Mouse (Mus musculus) spleen, postnatal 14 days (tissue): ENCODE measurements around the gene Mlx.
A peak's percentile ranks its signal among the peaks of the same experiment; 100 is the strongest.

ENCODE experiments used
- DNase-seq, 2 experiments: peaks; one replicate each; pipeline ENCODE4 v3.0.0; 2021 to 2022; ENCODE audit warnings: low spot score in 2 of 2

The Mlx gene

DNA sequence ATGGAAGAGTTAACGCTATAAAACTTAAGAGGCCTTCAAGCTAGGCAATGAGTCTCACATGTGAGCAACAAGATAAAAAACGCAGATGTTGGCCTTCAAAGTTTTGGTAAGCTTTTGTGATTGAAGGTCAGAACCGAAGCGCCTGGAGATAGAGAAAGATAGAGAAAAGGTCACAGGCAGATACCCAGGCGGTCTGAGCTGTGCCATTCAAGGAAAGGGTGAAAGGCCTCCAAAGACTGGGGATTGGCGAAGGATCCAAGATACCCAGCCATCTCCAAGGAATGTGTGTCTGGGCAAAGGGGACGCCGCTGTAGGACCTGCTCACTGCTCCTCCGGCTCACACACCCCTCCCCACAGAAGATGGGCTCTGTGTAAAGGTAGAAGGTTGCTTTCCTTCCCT lies 22.1 kb upstream of the Mlx start:
- DNase-seq: no peak

DNA sequence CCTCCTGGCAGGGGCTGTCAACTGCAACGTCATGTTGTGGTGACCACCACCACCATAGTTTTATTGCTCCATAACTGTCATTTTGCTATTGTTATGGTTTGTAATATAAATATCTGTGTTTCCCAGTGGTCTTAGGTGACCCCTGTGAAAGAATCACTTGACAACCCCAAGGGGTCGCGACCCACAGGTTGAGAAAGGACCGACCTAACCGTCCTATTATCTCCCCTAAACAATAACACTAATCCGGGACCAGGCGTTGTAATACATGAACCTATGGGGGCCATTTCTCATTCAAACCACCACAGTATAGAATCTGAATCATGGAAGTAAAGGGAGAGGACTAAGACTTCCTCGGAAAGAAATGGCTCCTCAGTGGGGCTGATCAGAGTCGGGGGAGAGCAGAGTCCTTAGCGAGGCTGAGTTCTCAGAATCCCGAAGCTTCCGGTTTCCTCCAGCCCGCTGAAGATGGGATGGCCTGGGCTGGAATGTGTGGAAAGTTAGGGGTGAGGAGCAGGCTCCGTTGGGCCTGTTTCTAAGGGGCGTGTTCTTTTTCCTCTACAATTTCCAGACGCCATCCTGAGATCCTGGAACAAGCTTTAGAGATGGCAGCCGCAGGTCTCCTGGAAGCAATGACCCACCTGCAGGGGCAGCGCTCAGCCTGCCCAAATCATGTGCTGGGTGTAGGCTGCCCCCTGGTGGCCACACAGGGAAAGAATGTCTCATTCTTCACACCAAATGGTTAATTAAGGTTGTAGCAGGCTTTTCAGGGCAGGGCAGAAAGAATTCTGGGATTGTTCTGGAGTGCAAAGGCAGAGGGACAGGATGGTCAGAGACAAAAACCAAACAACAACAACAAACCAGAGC lies 20.3 kb upstream of the Mlx start:
- DNase-seq: peak; percentile 72 to 84

- DNase-seq: peak; percentile 86 to 93
Measured at GRCm38 (mm10) chr11:101069391-101070188, 17.5 kb upstream of the Mlx start, which contains the start of gene Naglu. Gene Naglu, plus strand, starts transcription at chr11:101070012.

- DNase-seq: no peak
Measured at GRCm38 (mm10) chr11:101070189-101070527, 16.9 kb upstream of the Mlx start.

DNA sequence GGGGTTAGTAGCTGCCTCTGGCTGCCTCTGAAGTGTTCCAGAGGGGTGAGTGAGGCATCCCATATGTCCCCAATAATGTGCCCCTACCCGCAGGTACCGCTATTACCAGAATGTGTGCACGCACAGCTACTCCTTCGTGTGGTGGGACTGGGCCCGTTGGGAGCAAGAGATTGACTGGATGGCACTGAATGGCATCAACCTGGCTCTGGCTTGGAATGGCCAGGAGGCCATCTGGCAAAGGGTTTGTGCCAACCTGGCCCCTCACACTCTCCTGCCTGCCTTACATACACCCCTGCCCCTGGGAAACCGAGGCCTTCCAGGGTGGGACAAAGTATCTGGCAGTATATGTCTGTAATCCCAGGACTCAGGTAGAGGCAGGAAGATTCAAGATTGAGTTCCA lies 16.1 kb upstream of the Mlx start:
- no peak for DNase-seq

GRCm38 (mm10) chr11:101071810-101072428 lies 15.2 kb upstream of the Mlx start:
- no peak for DNase-seq

- DNase-seq: no peak
Measured at GRCm38 (mm10) chr11:101078121-101078520, 9.0 kb upstream of the Mlx start, which contains the start of gene Hsd17b1. Gene Hsd17b1, plus strand, starts transcription at chr11:101078411.

DNA sequence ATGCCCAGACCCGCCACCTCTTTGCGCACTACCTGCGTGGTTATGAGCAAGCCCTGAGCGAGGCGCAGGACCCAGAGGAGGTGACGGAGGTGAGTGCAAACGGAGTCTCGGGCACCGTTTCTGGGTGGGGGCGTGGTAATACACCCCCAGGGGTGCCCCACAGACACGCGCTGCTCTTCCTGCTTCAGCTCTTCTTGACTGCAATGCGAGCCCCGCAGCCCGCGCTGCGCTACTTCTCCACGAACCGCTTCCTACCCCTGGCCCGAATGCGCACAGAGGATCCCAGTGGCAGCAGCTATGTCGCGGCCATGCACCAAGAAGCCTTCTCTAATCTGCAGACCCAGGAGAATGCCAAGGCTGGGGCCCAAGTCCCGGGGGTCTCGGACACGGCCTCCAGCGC lies 7.3 kb upstream of the Mlx start:
- no peak for DNase-seq

- DNase-seq: no peak
Measured at GRCm38 (mm10) chr11:101080421-101080820, 6.7 kb upstream of the Mlx start.

DNA sequence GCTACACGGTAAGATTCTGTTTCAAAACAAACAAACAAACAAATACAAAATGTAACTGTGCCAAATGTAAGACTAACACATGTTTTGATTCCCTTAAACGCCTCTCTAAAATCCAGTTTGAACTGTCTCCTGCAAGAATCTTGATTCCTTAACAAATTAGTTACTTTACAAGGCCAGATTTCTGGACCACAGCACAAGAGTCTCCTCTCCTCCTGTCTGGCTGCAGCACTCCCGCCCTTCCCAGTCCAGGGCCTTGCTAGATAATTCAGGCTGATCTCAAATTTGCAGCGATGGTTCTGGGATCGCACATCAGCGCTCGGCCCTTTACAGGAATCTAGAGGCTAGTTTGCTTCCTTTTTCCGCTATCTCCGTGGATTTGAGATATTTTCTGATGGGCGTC lies 5.4 kb upstream of the Mlx start:
- DNase-seq: no peak

DNA sequence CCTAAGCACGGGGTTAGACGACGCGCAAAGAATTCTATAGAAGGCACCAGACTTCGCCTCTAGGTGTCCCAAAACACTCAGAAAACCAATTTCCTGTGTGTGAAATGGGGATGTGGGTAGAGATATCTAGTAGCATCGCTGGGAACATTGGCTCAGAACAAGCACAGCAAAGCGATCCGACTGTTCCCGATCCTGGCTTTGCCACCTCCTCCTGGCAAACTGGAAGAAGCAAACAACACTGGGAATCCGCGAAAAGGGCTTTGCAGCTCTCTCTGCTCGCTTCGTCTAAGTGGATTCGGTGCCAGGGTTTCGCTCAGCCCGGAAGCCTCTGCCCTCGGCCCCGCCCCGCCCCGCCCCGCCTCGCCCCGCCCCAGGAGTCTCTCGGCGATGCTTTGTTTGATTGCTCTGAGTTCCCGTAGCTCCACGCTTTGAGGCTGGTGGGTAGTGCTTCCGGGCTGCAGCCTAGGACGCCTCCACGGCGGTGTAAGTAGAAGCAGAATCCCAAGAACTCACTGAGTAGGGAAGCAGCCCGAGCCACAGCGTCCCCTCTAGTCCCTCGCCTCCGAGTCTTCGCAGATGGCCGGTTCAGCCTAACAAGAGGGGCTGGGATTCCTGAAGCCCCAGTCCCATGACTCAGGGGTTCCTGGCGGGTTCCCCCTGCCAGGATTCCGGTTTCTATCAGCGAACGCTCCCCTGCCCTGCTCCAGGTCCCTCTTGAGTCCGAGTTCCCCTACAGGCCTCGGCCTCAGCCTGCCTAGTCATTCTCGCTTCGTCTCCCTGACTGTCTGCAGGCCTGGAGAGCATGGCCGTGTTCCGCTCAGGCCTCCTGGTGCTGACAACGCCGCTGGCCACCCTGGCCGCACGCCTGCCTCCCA lies 4.6 kb upstream of the Mlx start, which contains the start of gene Coasy:
Coasy (plus strand) TSS at position 358 of the 875 bp plus-strand sequence.
- DNase-seq: peak; percentile 53 to 66

GRCm38 (mm10) chr11:101083083-101083697 lies 3.9 kb upstream of the Mlx start:
- DNase-seq: no peak

GRCm38 (mm10) chr11:101084246-101084645 lies 2.8 kb upstream of the Mlx start:
- no peak for DNase-seq

GRCm38 (mm10) chr11:101084811-101085210 lies 2.3 kb upstream of the Mlx start:
- DNase-seq: no peak

- no peak for DNase-seq
Measured at GRCm38 (mm10) chr11:101085617-101086322, 1.3 kb upstream of the Mlx start.

- no peak for DNase-seq
Measured at GRCm38 (mm10) chr11:101086323-101086674, 778 bp upstream of the Mlx start.

GRCm38 (mm10) chr11:101087682-101088055 lies 592 bp downstream of the Mlx start:
- DNase-seq: no peak

- DNase-seq: no peak
Measured at GRCm38 (mm10) chr11:101089931-101090330, 2.9 kb downstream of the Mlx start.

DNA sequence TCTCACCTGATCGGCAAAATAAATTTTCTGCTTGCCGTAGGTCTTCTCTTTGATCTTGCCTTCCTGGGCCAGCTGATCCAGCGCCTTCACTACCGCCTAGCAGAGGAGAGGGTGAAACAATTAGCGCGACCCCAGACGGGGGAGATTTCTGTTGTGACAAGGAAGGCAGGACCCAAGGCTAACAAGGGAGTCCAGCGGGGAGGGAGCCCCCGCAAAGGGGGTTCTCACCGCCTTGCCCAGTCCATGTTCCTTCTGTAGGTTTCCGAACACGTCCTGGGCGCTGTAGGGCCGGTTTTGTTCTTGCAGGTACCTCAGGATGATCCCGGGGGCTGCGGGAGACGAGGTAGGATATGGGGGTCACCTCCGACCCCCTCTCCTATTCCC lies 7.8 kb downstream of the Mlx start:
- no peak for DNase-seq

DNA sequence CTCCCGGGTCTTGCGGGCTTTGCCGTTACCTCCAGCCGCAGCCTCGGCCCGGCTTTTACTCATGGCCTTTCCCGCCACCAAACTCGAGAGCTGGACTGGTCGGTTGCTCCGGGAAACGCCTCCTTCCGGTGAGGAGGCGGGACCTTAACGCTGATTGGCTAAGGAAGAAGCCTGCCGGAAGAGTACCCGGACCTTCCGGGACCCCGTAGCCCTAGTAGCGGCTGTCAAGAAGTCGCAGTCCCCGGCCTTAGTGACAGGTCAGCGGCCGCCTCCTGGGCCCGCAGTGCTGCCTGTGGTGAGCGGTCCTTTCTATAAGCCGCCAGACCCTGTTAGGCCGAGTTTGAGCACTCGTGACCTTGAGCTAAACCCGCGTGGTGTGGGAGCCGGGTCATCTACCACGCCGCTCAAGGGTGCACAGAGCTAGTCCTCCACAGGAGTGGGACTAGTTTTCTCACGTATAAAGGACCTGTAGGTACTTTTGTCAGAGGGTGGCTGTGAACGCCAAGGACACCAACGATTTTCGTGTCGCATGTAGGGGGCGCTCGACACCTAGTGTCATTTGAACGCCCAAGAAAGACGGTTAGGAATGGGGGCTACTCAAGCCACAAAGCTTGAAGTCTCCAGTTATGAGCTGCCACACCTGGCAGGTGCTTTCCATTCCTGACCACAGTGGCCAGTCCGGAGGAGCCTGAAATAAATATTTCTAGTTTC lies 8.4 kb downstream of the Mlx start, which contains the start of gene Psmc3ip:
Psmc3ip (minus strand) TSS at position 123 of the 711 bp plus-strand sequence.
- peak; percentile 85 to 93 for DNase-seq
